Mouse (Mus musculus) MEL (cell line): ENCODE measurements around the gene Tmem158.

ENCODE experiments used
- CHD2 ChIP-seq: IDR thresholded peaks from 2 replicates; pipeline ENCODE4 v1.6.1; 2011; ENCODE audit warnings: low read length, improper control_type of control experiment
- CTCF ChIP-seq, 3 experiments: IDR thresholded peaks in 2 of 3; conservative IDR thresholded peaks in 1 of 3; 2 replicates each; pipeline ENCODE4 v1.5.1; 2011 to 2012; ENCODE audit warnings: low read length in 3 of 3, low read depth in 2 of 3, mild to moderate bottlenecking in 2 of 3, improper control_type of control experiment in 1 of 3, inconsistent platforms in 1 of 3, mixed read lengths in 1 of 3, moderate library complexity in 1 of 3; ENCODE audit not compliant: control insufficient read depth in 1 of 3, insufficient read depth in 1 of 3, poor library complexity in 1 of 3, severe bottlenecking in 1 of 3
- HCFC1 ChIP-seq: IDR thresholded peaks from 2 replicates; pipeline ENCODE4 v1.6.1; 2012; ENCODE audit warnings: low read depth, mild to moderate bottlenecking, inconsistent platforms, low read length, improper control_type of control experiment, moderate library complexity
- MAX ChIP-seq: IDR thresholded peaks from 2 replicates; pipeline ENCODE4 v1.6.1; 2011; ENCODE audit warnings: low read length, improper control_type of control experiment
- TCF12 ChIP-seq: IDR thresholded peaks from 2 replicates; pipeline ENCODE4 v1.6.1; 2014; ENCODE audit warnings: low read depth, mild to moderate bottlenecking, inconsistent platforms, low read length, improper control_type of control experiment, moderate library complexity
- USF1 ChIP-seq: IDR thresholded peaks from 2 replicates; pipeline ENCODE4 v1.6.1; 2014; ENCODE audit warnings: low read depth, mild to moderate bottlenecking, inconsistent platforms, low read length, improper control_type of control experiment, moderate library complexity

DNA sequence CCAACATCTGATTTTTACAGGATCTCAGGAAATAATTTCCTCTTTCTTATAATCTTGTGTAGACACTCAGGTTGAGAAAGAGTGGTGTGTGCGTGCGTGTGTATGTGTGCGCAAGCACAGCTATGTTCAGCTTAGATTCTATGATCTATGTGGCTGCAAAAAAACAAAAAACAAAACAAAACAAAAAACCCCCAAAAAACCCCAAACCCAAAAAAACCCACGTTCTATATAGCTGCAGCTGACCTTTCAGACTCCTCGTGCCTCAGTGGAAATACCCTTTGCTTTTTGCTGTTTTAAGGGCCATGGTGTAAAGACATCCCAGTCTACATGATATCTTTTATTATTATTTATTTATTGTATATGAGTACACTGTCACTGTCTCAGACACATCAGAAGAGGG lies 19.4 kb downstream of the Tmem158 start:
- TF ChIP-seq CHD2, result no peak
- TF ChIP-seq TCF12, result no peak
- no peak for TF ChIP-seq USF1
- no peak for TF ChIP-seq MAX
- TF ChIP-seq CTCF (IDR thresholded peaks at IDR 0.05 in 2 of 3, conservative IDR thresholded peaks at IDR 0.05 in 1 of 3; ENCODE audit: control insufficient read depth in 1 of 3, insufficient read depth in 1 of 3, low read depth in 2 of 3, low read length in 3 of 3, poor library complexity in 1 of 3, severe bottlenecking in 1 of 3), result no peak
- TF ChIP-seq HCFC1, result no peak
